Mouse (Mus musculus) bone marrow, adult 2 months (tissue): Measurements from ENCODE around the gene Fer.

Experiments
- CTCF ChIP-seq: fragments of 200-500 bp; IDR thresholded peaks from 2 replicates; pipeline ENCODE4 v1.5.1; 2011; ENCODE audit warnings: low read length, control low read depth; ENCODE audit not compliant: control insufficient read depth, insufficient read depth
- POLR2A ChIP-seq: fragments of 200-500 bp; IDR thresholded peaks from 2 replicates; pipeline ENCODE4 v1.6.1; 2011; ENCODE audit warnings: low read depth, mild to moderate bottlenecking, control low read depth, low read length, borderline replicate concordance; ENCODE audit not compliant: control insufficient read depth

DNA sequence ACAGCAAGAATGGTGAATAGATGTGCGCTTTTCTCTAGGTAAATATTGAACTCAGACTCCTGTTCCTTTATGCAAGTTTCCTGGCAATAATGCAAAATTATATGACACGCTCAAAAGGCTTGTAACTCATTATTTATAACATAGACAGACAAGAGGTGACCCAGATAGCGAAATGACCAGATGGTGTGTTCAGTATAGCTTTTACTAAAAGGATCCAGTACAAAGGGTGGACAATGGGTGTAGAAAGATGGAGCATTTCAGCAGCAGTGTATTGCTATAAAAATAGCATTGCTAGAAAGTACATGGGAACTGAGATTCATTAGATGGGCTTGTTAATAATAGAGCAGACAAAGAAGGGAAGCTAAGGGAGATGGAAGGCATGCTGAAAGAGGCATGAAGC lies 104.2 kb downstream of the Fer start:
- TF ChIP-seq CTCF (no peak), POLR2A (no peak)
